Mouse (Mus musculus) adrenal gland, postnatal 0 days (tissue): ENCODE measurements around the gene Noc4l. TPM values are rescaled to one million over a fixed set of nuclear protein-coding genes. Genes with fewer than 3 reads are reported as not detected.

Source experiments
- microRNA-seq: library from miRNA; unstranded; fragments of <30 nt; microRNA quantifications from one replicate; pipeline ENCODE4, GENCODE M21; 2016; ENCODE audit warnings: borderline replicate concordance; ENCODE audit not compliant: insufficient number of aligned reads
- polyA plus RNA-seq: library from polyadenylated mRNA; unstranded; fragments of >200 nt; fragmentation: Nextera tagmentation; extraction: Ambion mirVana; gene quantifications from 2 replicates; pipeline ENCODE4 v1.2.1, GENCODE M21; 2015

The Noc4l gene
- polyA plus RNA-seq, result 15.9 and 20.4 TPM in 2 replicates

GRCm38 (mm10) chr5:110652719-110653648 lies at the start of gene Noc4l, which contains the start of gene Ddx51:
Gene Noc4l (minus strand): TSS chr5:110653417.
Gene Ddx51 (plus strand): TSS chr5:110653451.

Small RNA genes within 50 kb of the gene (microRNA-seq; reads per million reads assigned to microRNA genes)
- gene Mir7026, result 1.1 reads per million

Other genes with a start within 250 kb of the Noc4l start
- 16.6 and 18.3 TPM in 2 replicates for gene Fbrsl1, start 204.9 kb downstream of the Noc4l start, polyA plus RNA-seq
- gene Galnt9, start 109.1 kb downstream of the Noc4l start, polyA plus RNA-seq, result 0.36 and 0.77 TPM in 2 replicates
- 10.6 and 13.8 TPM in 2 replicates for gene Ddx51, start within 50 bp of the Noc4l start, polyA plus RNA-seq
- 18.8 and 25.5 TPM in 2 replicates for gene Ep400, start 117.3 kb upstream of the Noc4l start, polyA plus RNA-seq
- gene Pus1, start 127.2 kb upstream of the Noc4l start, polyA plus RNA-seq, result 14.3 and 26.5 TPM in 2 replicates
- 11.2 and 12.0 TPM in 2 replicates for gene Ulk1, start 156.7 kb upstream of the Noc4l start, polyA plus RNA-seq
- gene Hscb, start 186.4 kb upstream of the Noc4l start, polyA plus RNA-seq, result 47.8 and 53.3 TPM in 2 replicates
- gene Chek2, start 186.6 kb upstream of the Noc4l start, polyA plus RNA-seq, result 13.9 and 17.3 TPM in 2 replicates
- gene Ttc28, start 226.4 kb upstream of the Noc4l start, polyA plus RNA-seq, result 6.8 and 7.5 TPM in 2 replicates